Mouse (Mus musculus) erythroblast, embryonic 14.5 days (primary cell): ENCODE measurements around the gene Methig1.

Experiments used
- GATA1 ChIP-seq: IDR thresholded peaks from 2 replicates; pipeline ENCODE4 v1.6.1; 2012; ENCODE audit warnings: low read length, inconsistent platforms, mixed read lengths
- TAL1 ChIP-seq: IDR thresholded peaks from 3 replicates; pipeline ENCODE4 v1.6.1; 2012; ENCODE audit warnings: low read length, inconsistent platforms, mixed read lengths

- no peak for TF ChIP-seq GATA1
- TF ChIP-seq TAL1, result no peak
These were observed 49.8 kb downstream of the Methig1 start for GRCm38 (mm10) chr15:100402798-100403197.
